Mouse (Mus musculus) heart, embryonic 13.5 days (tissue): Measurements from ENCODE around the gene Pde1b. TPM values are rescaled to one million over a fixed set of nuclear protein-coding genes. Genes with fewer than 3 reads are reported as not detected.

Experiments used
- ATAC-seq: fragments of 200-750 bp; cut with Nextera tagmentation; 2 replicates; pipeline ENCODE4 v1.8.0; 2017; ENCODE audit warnings: moderate TSS enrichment; ENCODE audit not compliant: insufficient number of reproducible peaks, low FRiP score, low TSS enrichment; ENCODE audit errors: extremely low read depth
- H3K27ac ChIP-seq: fragments of 300-500 bp; sonication (generic); replicated peaks from 2 replicates; pipeline ENCODE4 v1.5.1; 2015; ENCODE audit warnings: moderate library complexity, mild to moderate bottlenecking, inconsistent platforms
- H3K27me3 ChIP-seq: fragments of 300-500 bp; sonication (generic); replicated peaks from 2 replicates; pipeline ENCODE4 v1.6.1; 2015; ENCODE audit warnings: mild to moderate bottlenecking, inconsistent platforms
- H3K36me3 ChIP-seq: fragments of 300-500 bp; sonication (generic); 2 replicates; pipeline ENCODE4 v1.6.1; 2015; ENCODE audit warnings: mild to moderate bottlenecking, inconsistent platforms
- H3K4me1 ChIP-seq: fragments of 300-500 bp; sonication (generic); 2 replicates; pipeline ENCODE4 v1.6.1; 2015; ENCODE audit warnings: inconsistent platforms
- H3K4me2 ChIP-seq: fragments of 300-500 bp; sonication (generic); 2 replicates; pipeline ENCODE4 v1.6.1; 2015; ENCODE audit warnings: inconsistent platforms, mild to moderate bottlenecking, moderate library complexity
- H3K4me3 ChIP-seq: fragments of 300-500 bp; sonication (generic); 2 replicates; pipeline ENCODE4 v1.5.1; 2015; ENCODE audit warnings: moderate library complexity, mild to moderate bottlenecking, inconsistent platforms
- H3K9ac ChIP-seq: fragments of 300-500 bp; sonication (generic); 2 replicates; pipeline ENCODE4 v1.6.1; 2015; ENCODE audit warnings: inconsistent platforms, mild to moderate bottlenecking, moderate library complexity
- H3K9me3 ChIP-seq: fragments of 300-500 bp; sonication (generic); 2 replicates; pipeline ENCODE4 v1.6.1; 2016; ENCODE audit warnings: inconsistent platforms
- WGBS: fragments of 180-500 bp; shearing (Covaris S2); methylation state at CpG from one replicate; pipeline ENCODE4 v1.1.7; 2015; ENCODE audit warnings: mixed read lengths; 5-methylcytosine and 5-hydroxymethylcytosine counted together
- polyA plus RNA-seq: library from polyadenylated mRNA; unstranded; fragments of >200 nt; fragmentation: Nextera tagmentation; extraction: Ambion mirVana; gene quantifications from 2 replicates; pipeline ENCODE4 v1.2.1, GENCODE M21; 2015

Gene Pde1b
- polyA plus RNA-seq, 1 experiment from 2014 or later = 2.7 TPM

GRCm38 (mm10) chr15:103513621-103514031 lies 10.8 kb downstream of the Pde1b start:
- Histone ChIP-seq H3K4me2 (peak overlapping the region; percentile 74), H3K4me3 (peak overlapping the region; percentile 47), H3K36me3 (no peaks in the 10 kb centered on the region), H3K27me3 (0 out of 2 replicates have a peak, but pooled peaks cover 9% of the 10 kb centered on the region), H3K27ac (no peak overlapping the region), H3K4me1 (peaks cover 18% of the 10 kb centered on the region), H3K9ac (peak overlapping the region; percentile 70), H3K9me3 (no peaks in the 10 kb centered on the region)
- WGBS = 6% methylated on average over 7 of the region's 7 CpGs
- no peak for ATAC-seq

- Histone ChIP-seq H3K4me2 (peak overlapping the region; percentile 74), H3K4me1 (peaks cover 23% of the 10 kb centered on the region), H3K9ac (peak overlapping the region; percentile 70), H3K27me3 (0 out of 2 replicates have a peak, but pooled peaks cover 9% of the 10 kb centered on the region), H3K9me3 (no peaks in the 10 kb centered on the region), H3K27ac (no peak overlapping the region), H3K36me3 (no peaks in the 10 kb centered on the region), H3K4me3 (peak overlapping the region; percentile 47)
- peak; percentile 81; the same call in 1 of the 2 replicates for ATAC-seq
- WGBS = 4% methylated on average over 10 of the region's 10 CpGs
Measured at GRCm38 (mm10) chr15:103514119-103514518, 11.3 kb downstream of the Pde1b start.

- whole genome bisulfite sequencing = 16% methylated on average over 3 of the region's 3 CpGs
- Histone ChIP-seq H3K9ac (peak overlapping the region; percentile 65), H3K4me2 (peak overlapping the region; percentile 74), H3K27me3 (0 out of 2 replicates have a peak, but pooled peaks cover 9% of the 10 kb centered on the region), H3K27ac (peak overlapping the region; percentile 65), H3K4me1 (peaks cover 29% of the 10 kb centered on the region), H3K9me3 (no peaks in the 10 kb centered on the region), H3K4me3 (peak overlapping the region; percentile 47), H3K36me3 (no peaks in the 10 kb centered on the region)
- no peak for ATAC-seq
Measured at GRCm38 (mm10) chr15:103514914-103515313, 12.1 kb downstream of the Pde1b start.

GRCm38 (mm10) chr15:103518600-103519385 lies 16.0 kb downstream of the Pde1b start:
- Histone ChIP-seq H3K4me1 (peaks cover 24% of the 10 kb centered on the region), H3K9me3 (no peaks in the 10 kb centered on the region), H3K36me3 (no peaks in the 10 kb centered on the region), H3K4me2 (peak overlapping the region; percentile 8; the same call in 1 of the 2 replicates), H3K27me3 (no peaks in the 10 kb centered on the region), H3K4me3 (no peak overlapping the region), H3K9ac (peak overlapping the region; percentile 11; the same call in 1 of the 2 replicates), H3K27ac (0 out of 2 replicates have a peak overlapping the region, but pooled peaks have one; percentile 6)
- ATAC-seq = no peak
- WGBS = 9% methylated on average over 5 of the region's 5 CpGs

- H3K9ac ChIP-seq = no peak overlapping the region
Measured at GRCm38 (mm10) chr15:103519386-103520378, 16.8 kb downstream of the Pde1b start.

GRCm38 (mm10) chr15:103522458-103523099 lies 19.7 kb downstream of the Pde1b start:
- no peak for ATAC-seq
- Histone ChIP-seq H3K27me3 (no peaks in the 10 kb centered on the region), H3K4me2 (no peak overlapping the region), H3K4me3 (no peak overlapping the region), H3K36me3 (no peaks in the 10 kb centered on the region), H3K9ac (no peak overlapping the region), H3K4me1 (peaks cover 15% of the 10 kb centered on the region), H3K9me3 (no peaks in the 10 kb centered on the region), H3K27ac (no peak overlapping the region)
- WGBS = 55% methylated on average over 3 of the region's 3 CpGs

More at GRCm38 (mm10) chr15:103519386-103520378, 16.8 kb downstream of the Pde1b start:
- 0 out of 2 replicates have a peak overlapping the region, but pooled peaks have one; percentile 6 for H3K27ac ChIP-seq
- H3K36me3 ChIP-seq = no peaks in the 10 kb centered on the region
- WGBS = 28% methylated on average over 4 of the region's 4 CpGs
- no peaks in the 10 kb centered on the region for H3K27me3 ChIP-seq
- peaks cover 22% of the 10 kb centered on the region for H3K4me1 ChIP-seq
- H3K4me3 ChIP-seq = no peak overlapping the region
- ATAC-seq = no peak
- H3K4me2 ChIP-seq = no peak overlapping the region
- no peaks in the 10 kb centered on the region for H3K9me3 ChIP-seq

GRCm38 (mm10) chr15:103523156-103523555 lies 20.3 kb downstream of the Pde1b start:
- no peak overlapping the region for H3K27ac ChIP-seq
- H3K36me3 ChIP-seq = no peaks in the 10 kb centered on the region
- peaks cover 15% of the 10 kb centered on the region for H3K4me1 ChIP-seq
- H3K27me3 ChIP-seq = no peaks in the 10 kb centered on the region
- H3K4me3 ChIP-seq = no peak overlapping the region
- no peaks in the 10 kb centered on the region for H3K9me3 ChIP-seq
- 62% methylated on average over 3 of the region's 3 CpGs for WGBS
- ATAC-seq = no peak
- no peak overlapping the region for H3K9ac ChIP-seq
- H3K4me2 ChIP-seq = no peak overlapping the region

- Histone ChIP-seq H3K4me3 (no peak overlapping the region), H3K36me3 (peaks cover 5% of the 10 kb centered on the region; the same call in 1 of the 2 replicates), H3K4me1 (peaks cover 4% of the 10 kb centered on the region), H3K9ac (no peak overlapping the region), H3K27ac (no peak overlapping the region), H3K4me2 (no peak overlapping the region), H3K27me3 (peaks cover 12% of the 10 kb centered on the region; the same call in 1 of the 2 replicates), H3K9me3 (no peaks in the 10 kb centered on the region)
- 11% methylated on average over 5 of the region's 5 CpGs for WGBS
- no peak for ATAC-seq
Measured at GRCm38 (mm10) chr15:103530372-103530771, 27.5 kb downstream of the Pde1b start.

GRCm38 (mm10) chr15:103534054-103534620 lies 31.3 kb downstream of the Pde1b start:
- Histone ChIP-seq H3K36me3 (peaks cover 3% of the 10 kb centered on the region; the same call in 1 of the 2 replicates), H3K27me3 (peaks cover 44% of the 10 kb centered on the region), H3K9ac (no peak overlapping the region), H3K4me1 (peaks cover 33% of the 10 kb centered on the region), H3K27ac (no peak overlapping the region), H3K4me3 (no peak overlapping the region), H3K4me2 (no peak overlapping the region), H3K9me3 (no peaks in the 10 kb centered on the region)
- no peak for ATAC-seq
- 73% methylated on average over 7 of the region's 7 CpGs for WGBS

- H3K27me3 ChIP-seq = peaks cover 51% of the 10 kb centered on the region
- ATAC-seq = no peak
- WGBS = 77% methylated on average over 2 of the region's 2 CpGs
Measured at GRCm38 (mm10) chr15:103535030-103535429, 32.2 kb downstream of the Pde1b start.

More at GRCm38 (mm10) chr15:103535030-103535429, 32.2 kb downstream of the Pde1b start:
- no peak overlapping the region for H3K4me3 ChIP-seq
- H3K9me3 ChIP-seq = no peaks in the 10 kb centered on the region
- H3K4me1 ChIP-seq = peaks cover 30% of the 10 kb centered on the region
- H3K27ac ChIP-seq = no peak overlapping the region
- H3K4me2 ChIP-seq = no peak overlapping the region
- no peak overlapping the region for H3K9ac ChIP-seq
- peaks cover 3% of the 10 kb centered on the region; the same call in 1 of the 2 replicates for H3K36me3 ChIP-seq
